ENCODE assay signal across 28 mouse cellular contexts in genomic region chr13:42744467-42744866, GRCm38 (mm10).
DNase-seq lines count a peak whose midpoint lies in the region; ATAC-seq lines count a peak whose summit lies in the region.
"Had no signal": no experiment of that assay in that cellular context is flagged by ENCODE, and none has a peak within 500 bp of the region (broad histone marks: within the 10 kb centered on the region; RNA-seq: fewer than 3 reads in every experiment).

No protein-coding gene starts in this region.

- no peaks in the 10 kb centered on the region for H3K9me3 ChIP-seq in midbrain, embryonic 11.5 days (ENCODE audit: control insufficient read depth, low read length)
- H3K9me3 ChIP-seq in midbrain, embryonic 13.5 days: no peaks in the 10 kb centered on the region
- H3K9me3 ChIP-seq: embryonic facial prominence, embryonic 15.5 days; hindbrain, embryonic 10.5 days; kidney, embryonic 15.5 days; liver, embryonic 13.5 days; midbrain, embryonic 15.5 days; neural tube, embryonic 13.5 days had no signal

- intact Hi-C loops in left cerebral cortex, postnatal 4 days (cut with DNase I): no loop called here

- no peaks in the 10 kb centered on the region for H3K36me3 ChIP-seq in midbrain, embryonic 11.5 days (ENCODE audit: control insufficient read depth, insufficient read depth, low read length)
- no peaks in the 10 kb centered on the region for H3K36me3 ChIP-seq in midbrain, embryonic 13.5 days
- H3K36me3 ChIP-seq: embryonic facial prominence, embryonic 15.5 days; hindbrain, embryonic 10.5 days; kidney, embryonic 15.5 days; liver, embryonic 13.5 days; midbrain, embryonic 15.5 days; neural tube, embryonic 13.5 days had no signal

- H3K9ac ChIP-seq in midbrain, embryonic 11.5 days (ENCODE audit: low read length): no peak overlapping the region
- H3K9ac ChIP-seq in midbrain, embryonic 13.5 days (replicated peaks): no peak overlapping the region
- H3K9ac ChIP-seq: embryonic facial prominence, embryonic 15.5 days; kidney, embryonic 15.5 days; liver, embryonic 13.5 days; midbrain, embryonic 15.5 days; neural tube, embryonic 13.5 days had no signal

- no peak for ATAC-seq in midbrain, embryonic 11.5 days (ENCODE audit: low FRiP score)
- no peak for ATAC-seq in midbrain, embryonic 13.5 days
- ATAC-seq: activated CD4-positive, CD25-positive, alpha-beta regulatory T cell, adult 4 months; forebrain, embryonic 14.5 days; intestine, postnatal 0 days; midbrain, embryonic 15.5 days had no signal

- H3K27ac ChIP-seq in midbrain, embryonic 11.5 days (ENCODE audit: low read depth, low read length): no peak overlapping the region
- H3K27ac ChIP-seq in midbrain, embryonic 13.5 days: no peak overlapping the region
- H3K27ac ChIP-seq: embryonic facial prominence, embryonic 15.5 days; hindbrain, embryonic 10.5 days; kidney, embryonic 15.5 days; liver, embryonic 13.5 days; midbrain, embryonic 15.5 days; neural tube, embryonic 13.5 days; stomach, postnatal 0 days had no signal

- H3K27me3 ChIP-seq in midbrain, embryonic 11.5 days (ENCODE audit: control insufficient read depth, insufficient read depth, low read length): no peaks in the 10 kb centered on the region
- no peaks in the 10 kb centered on the region for H3K27me3 ChIP-seq in midbrain, embryonic 13.5 days
- H3K27me3 ChIP-seq: embryonic facial prominence, embryonic 15.5 days; kidney, embryonic 15.5 days; liver, embryonic 13.5 days; midbrain, embryonic 15.5 days; neural tube, embryonic 13.5 days had no signal

- peak; percentile 50 to 64 for DNase-seq in frontal cortex, postnatal 36 days (ENCODE audit: low spot score in 2 of 2)
- no peak for DNase-seq in frontal cortex, postnatal 25 days (ENCODE audit: low spot score in 2 of 2)
- peak; percentile 78 for DNase-seq in midbrain, embryonic 11.5 days (ENCODE audit: low spot score, missing footprints)
- DNase-seq in layer of hippocampus, adult 9-11 months: peak; percentile 80
- DNase-seq in left cerebral cortex, postnatal 4 days: peak; percentile 16
- no peak for DNase-seq in testis, postnatal 10 days (ENCODE audit: low spot score)
- no peak for DNase-seq in lung, postnatal 25 days (ENCODE audit: low spot score)
- DNase-seq: adrenal gland, adult 8-10 months; cerebellum, adult 18-20 months; gastrocnemius, postnatal 10 days; kidney, postnatal 36 days; liver, embryonic 13.5 days; lung, adult 2 months; lung, postnatal 14 days; retina, postnatal 1 day; thymus, postnatal 14 days had no signal

- no peak overlapping the region for H3K4me3 ChIP-seq in midbrain, embryonic 11.5 days (ENCODE audit: low read depth, low read length)
- H3K4me3 ChIP-seq in midbrain, embryonic 13.5 days (replicated peaks): no peak overlapping the region
- H3K4me3 ChIP-seq: embryonic facial prominence, embryonic 15.5 days; hindbrain, embryonic 10.5 days; kidney, embryonic 15.5 days; liver, embryonic 13.5 days; midbrain, embryonic 15.5 days; myocyte; neural tube, embryonic 13.5 days had no signal

- peaks cover 3% of the 10 kb centered on the region; the same call in 1 of the 2 replicates for H3K4me1 ChIP-seq in midbrain, embryonic 11.5 days (ENCODE audit: control insufficient read depth, insufficient read depth, low read length)
- H3K4me1 ChIP-seq in midbrain, embryonic 13.5 days (replicated peaks): peaks cover 10% of the 10 kb centered on the region
- H3K4me1 ChIP-seq: embryonic facial prominence, embryonic 15.5 days; kidney, embryonic 15.5 days; liver, embryonic 13.5 days had no signal

- 55% methylated on average over 5 of the region's 5 CpGs for WGBS in midbrain, embryonic 11.5 days
- 51% methylated on average over 5 of the region's 5 CpGs for WGBS in midbrain, embryonic 13.5 days

- H3K4me2 ChIP-seq in midbrain, embryonic 11.5 days: no peak overlapping the region
- no peak overlapping the region for H3K4me2 ChIP-seq in midbrain, embryonic 13.5 days (replicated peaks)
- H3K4me2 ChIP-seq: embryonic facial prominence, embryonic 15.5 days; heart, embryonic 11.5 days; kidney, embryonic 15.5 days; liver, embryonic 13.5 days; midbrain, embryonic 15.5 days; neural tube, embryonic 13.5 days had no signal

Comparison
In these comparisons a context has a peak if more than half of its experiments do, and no peak if none do; other contexts are left out.
1. DNase-seq: peak in frontal cortex, postnatal 36 days (2 of 2), midbrain, embryonic 11.5 days (single experiment), layer of hippocampus, adult 9-11 months (single experiment) and left cerebral cortex, postnatal 4 days (single experiment); none in frontal cortex, postnatal 25 days (0 of 2), testis, postnatal 10 days (single experiment) and lung, postnatal 25 days (single experiment).